Mouse (Mus musculus) kidney, adult 2 months (tissue): Measurements from ENCODE around the gene Olfr1170.

Experiments used
- CTCF ChIP-seq: fragments of 200-500 bp; conservative IDR thresholded peaks from 2 replicates; pipeline ENCODE4 v1.5.1; 2011; ENCODE audit warnings: low read depth, mild to moderate bottlenecking, control low read depth, low read length, moderate library complexity, mixed read lengths; ENCODE audit not compliant: insufficient read depth, insufficient read length
- POLR2A ChIP-seq: fragments of 200-500 bp; IDR thresholded peaks from one replicate; pipeline ENCODE4 v1.6.1; 2011; ENCODE audit warnings: low read depth, low read length, control low read depth

GRCm38 (mm10) chr2:88220784-88221183 lies 7.3 kb downstream of the Olfr1170 start:
- TF ChIP-seq POLR2A (no peak), CTCF (no peak)
